Mouse (Mus musculus): Measurements from ENCODE around the gene Hsdl1. TPM values are rescaled to one million over a fixed set of nuclear protein-coding genes. Genes with fewer than 3 reads are reported as not detected.

Gene Hsdl1
- polyA plus RNA-seq, 1 experiment: 38.5 TPM

DNA sequence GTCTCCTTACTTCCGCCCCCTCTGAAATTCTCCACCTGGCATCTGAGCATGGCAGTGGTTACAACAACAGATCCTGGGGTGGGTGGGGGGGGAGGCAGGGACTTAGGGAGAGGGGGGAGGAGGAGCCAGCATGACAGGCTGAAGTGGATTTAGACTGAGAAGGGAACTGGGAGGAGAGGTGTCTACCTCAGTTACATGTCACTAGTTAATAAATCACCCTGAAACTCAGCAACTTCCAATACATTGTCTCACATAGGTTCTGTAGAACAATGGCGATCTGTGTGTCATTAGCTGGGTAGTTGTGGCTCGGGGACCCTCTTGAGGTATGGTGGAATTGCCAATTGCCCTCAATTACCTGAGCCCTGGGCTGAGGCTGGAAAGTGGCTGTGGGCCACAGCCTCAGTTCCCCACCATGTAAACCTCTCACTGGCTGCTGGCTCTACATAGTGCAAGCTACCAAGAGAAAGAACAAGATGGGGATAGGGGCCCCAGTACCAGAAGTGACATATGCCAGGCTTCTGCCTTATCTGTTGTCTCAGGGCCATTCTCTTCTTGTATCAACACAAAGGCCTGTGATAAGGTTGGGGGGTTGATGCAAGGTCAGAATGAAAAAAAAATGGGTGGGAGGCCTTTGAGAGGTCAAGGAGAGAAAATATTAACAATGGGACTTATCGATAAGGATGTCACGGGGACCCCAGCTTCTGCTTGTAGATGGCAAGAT is 5.6 kb upstream of the Hsdl1 start:
- DNase-seq (ENCODE audit: extremely low spot score in 1 of 2, low spot score in 1 of 2): no peak

DNA sequence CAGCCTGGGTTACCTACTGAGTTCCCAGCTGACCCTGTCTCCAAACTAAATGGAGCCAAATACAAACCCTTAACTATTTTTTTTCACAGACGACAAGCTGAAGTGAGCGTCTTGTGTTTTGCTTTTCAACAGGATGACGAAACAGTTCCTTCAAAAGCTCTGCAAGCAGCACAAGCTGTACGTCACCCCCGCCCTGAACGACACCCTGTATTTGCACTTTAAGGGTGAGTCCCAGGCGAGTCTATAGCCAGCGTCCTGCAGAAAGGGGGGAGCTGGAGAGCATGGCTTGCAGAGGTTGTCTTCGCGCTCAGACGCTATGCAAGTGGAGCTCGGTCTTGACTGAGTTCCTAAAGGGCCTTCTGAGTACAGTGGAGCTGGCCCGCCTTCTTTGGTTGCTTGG is 4.1 kb upstream of the Hsdl1 start:
- no peak for DNase-seq (ENCODE audit: extremely low spot score in 1 of 2, low spot score in 1 of 2)

DNA sequence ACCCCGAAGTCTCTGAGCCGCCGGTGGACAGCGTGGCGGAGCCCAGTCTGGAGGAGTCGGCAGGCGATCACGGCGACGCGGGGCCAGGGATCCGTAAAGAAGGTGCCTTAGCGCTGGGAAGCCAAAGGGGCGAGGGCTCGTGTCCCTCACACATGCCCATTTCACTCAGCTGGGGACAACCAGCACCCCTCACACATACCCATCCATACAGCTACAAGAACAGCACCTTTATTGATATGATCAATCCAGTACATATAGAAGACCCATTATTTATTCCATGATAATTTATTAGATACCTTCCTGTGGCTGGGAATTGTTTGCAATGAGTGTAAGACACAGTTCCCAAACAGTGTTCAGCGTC is 363 bp upstream of the Hsdl1 start:
- no peak for DNase-seq (ENCODE audit: extremely low spot score in 1 of 2, low spot score in 1 of 2)

DNA sequence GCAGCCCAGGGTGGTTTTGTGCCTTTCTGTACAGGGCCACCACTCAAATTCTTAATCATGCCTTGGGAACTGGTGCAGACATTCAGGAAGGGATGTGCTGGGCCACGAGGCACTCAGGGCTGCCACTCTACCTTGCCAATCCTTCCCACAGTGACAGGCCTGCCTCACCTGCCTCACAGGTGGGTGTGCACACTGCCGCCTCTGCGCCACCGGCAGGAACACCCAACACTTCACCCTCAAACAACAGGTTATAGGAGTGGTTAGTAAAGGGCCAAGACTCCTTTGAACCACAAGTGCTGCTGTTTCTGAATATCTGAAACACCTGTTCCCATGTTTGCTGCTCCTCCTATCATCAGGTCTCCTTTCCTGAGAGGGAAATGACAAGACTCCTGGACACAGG is 2.6 kb downstream of the Hsdl1 start:
- DNase-seq (ENCODE audit: extremely low spot score in 1 of 2, low spot score in 1 of 2): no peak

DNA sequence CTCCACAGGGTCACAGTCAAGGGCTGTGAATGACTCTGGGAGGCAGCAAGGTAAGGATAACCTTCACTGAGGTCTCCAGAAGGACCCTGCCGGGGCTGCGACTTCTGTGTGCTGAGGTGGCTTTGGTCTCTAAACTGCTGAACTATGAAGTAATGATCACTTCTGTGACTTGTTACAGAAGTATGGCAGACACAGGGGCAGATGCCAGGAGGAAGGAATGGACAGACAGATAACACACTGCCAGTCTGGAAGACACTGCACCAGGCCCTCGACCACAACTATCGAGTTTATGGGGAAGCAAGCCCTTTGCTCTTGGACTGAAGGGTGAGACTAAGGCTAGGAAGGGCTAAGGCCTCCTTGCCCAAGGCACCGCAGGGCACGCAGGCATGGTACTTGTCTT is 3.8 kb downstream of the Hsdl1 start:
- DNase-seq (ENCODE audit: extremely low spot score in 1 of 2, low spot score in 1 of 2): no peak

DNA sequence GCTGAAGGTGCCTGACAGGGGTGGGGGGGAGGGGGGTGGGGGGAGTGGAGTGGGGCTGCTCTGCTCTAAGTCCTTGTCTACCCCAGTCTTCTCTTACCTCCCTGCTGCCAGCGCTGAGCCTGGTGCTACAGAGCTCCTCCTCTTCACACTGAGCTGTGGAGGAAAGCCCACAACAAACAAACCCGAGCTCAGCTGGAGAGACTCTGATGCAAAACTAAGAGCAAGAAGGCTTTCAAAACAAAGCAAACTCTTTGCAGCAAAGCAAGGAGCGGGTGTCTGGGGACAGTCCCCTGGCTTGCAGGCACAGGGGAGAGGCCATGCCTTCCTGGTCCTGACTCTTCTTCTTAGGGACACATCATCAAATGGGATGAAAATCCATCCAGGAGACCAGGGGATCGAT is 5.1 kb downstream of the Hsdl1 start:
- DNase-seq (ENCODE audit: extremely low spot score in 1 of 2, low spot score in 1 of 2): no peak

DNA sequence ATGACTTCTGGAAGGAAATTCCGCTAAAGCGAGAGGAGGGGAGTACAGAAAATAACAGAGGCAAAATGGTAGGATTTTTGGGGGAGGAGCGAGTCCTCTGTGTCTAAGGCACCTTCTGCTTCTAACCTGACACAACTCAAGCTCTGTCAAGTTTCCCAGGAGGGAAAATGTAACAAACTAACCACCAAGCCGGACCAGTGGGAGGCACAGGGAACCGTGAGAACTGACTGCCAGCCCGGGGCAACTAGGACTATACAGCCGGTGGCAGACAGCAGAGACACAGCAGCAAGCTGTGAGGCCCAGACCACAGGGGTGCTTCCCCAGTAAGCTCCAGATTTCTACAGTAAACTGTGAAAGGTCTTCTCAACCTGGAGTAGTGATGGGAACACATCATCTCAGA is 6.0 kb downstream of the Hsdl1 start:
- no peak for DNase-seq (ENCODE audit: extremely low spot score in 1 of 2, low spot score in 1 of 2)

DNA sequence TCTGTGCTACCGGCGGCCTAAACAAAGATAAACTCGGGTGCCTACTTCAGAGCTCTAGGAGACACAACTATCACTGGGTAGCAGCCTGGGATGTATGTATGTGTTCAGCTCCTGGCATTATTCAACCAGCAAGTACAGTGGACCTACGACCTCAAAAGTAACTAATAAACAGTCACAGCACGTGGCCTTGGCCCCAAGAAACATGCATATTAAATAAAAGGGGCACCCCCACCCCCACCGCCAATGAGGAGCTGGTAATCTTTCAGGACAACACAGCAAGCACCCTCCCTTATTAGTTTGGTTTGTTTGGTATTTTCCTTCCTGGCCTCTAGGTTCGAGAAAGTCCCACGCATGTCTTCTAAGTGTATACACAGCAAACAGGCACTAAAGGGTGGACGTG is 6.7 kb downstream of the Hsdl1 start:
- no peak for DNase-seq (ENCODE audit: extremely low spot score in 1 of 2, low spot score in 1 of 2)

DNA sequence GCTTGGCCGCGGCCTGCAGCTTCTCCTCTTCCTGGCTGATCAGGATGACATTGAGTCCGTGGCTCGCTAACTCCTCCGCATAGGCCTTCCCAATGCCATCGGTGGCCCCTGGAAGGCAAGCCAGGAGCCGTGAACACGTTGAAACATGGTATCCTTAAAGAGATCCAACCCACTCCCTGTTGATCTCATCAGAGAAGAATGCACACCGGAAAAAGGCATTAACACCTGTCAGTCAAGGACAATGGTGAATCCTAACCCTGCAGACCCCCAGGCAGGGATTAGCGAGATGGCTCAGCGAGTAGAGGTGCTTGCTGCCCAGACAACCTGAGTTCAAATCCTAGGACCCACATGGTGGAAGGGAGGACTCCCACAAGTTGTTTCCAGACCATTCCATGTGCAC is 8.6 kb downstream of the Hsdl1 start:
- no peak for DNase-seq (ENCODE audit: extremely low spot score in 1 of 2, low spot score in 1 of 2)

DNA sequence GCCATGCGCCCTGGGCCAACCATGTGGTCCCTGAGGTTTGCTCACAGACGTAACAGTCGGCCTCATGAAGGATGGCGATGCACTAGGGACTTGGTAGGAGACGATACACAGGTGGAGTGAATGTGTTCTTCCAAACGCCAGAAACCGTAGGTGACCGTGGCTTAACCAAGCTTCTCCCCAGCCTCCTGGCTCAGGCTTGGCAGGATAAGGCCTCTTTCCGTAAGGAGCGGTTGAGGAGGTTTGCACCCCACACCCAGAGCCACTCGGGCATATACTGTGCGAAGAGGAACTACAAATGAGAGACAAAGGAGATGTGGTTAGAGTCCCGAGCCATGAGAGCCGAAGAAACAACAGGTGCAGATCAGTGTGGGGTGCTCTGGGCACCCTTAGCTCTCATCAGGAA is 11.1 kb downstream of the Hsdl1 start:
- no peak for DNase-seq (ENCODE audit: extremely low spot score in 1 of 2, low spot score in 1 of 2)

DNA sequence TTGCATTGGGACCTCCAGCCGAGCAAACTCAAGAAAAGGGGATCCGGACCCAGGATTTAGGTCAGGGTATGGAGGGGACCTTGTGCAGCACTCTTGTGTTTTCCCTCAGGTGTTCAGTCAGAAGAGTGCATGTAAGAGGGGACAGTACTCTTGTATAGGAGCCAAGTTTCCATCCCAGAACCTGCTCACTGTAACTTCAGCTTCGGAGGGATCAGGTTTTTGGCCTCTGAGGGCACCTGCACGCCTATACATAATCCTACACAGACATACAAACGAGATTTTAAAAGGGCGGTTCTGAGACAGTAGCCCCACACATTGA is 15.6 kb downstream of the Hsdl1 start:
- no peak for DNase-seq (ENCODE audit: extremely low spot score in 1 of 2, low spot score in 1 of 2)

DNA sequence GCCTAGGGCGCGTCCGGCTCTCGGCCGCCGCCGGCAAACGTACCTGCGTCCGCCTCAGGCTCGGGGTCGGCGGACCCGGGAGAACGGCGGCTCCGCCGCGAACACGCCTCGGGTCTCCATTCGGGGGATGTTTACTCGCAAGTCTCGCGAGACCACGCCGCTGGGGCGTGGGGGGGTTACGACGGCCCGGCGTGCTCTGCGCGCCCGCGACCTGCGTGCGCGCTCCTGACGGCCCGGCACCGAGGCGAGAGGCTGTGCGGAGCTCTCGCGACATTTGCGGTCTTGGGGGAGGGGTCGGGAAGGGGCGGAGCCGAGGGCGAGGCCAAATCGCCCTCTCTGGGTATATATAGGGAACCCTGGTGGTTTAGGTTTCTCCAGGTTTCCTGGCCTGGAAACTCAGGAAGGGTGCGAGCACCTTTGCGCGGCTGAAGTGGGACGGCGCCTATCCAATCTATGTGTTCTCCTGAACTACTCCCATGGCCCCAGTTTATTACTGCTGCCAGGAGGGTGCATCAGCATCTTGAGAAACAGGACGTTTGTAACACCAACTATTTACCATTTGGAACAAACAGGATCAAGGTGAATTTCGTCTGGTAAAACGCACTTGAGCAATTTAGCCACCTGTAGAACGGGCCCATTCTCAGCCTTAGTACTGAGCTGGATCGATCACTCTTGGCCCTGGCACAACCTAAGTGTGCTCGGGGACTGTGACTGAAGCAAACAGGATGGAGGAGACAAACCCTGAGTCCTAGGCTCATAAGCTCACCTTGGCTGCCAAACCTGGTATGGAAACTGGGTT is 16.2 kb downstream of the Hsdl1 start, which contains the start of gene Mbtps1:
Mbtps1 (minus strand) TSS at position 133 of the 799 bp plus-strand sequence.
- peak; percentile 94 to 96 for DNase-seq (ENCODE audit: extremely low spot score in 1 of 2, low spot score in 1 of 2)

DNA sequence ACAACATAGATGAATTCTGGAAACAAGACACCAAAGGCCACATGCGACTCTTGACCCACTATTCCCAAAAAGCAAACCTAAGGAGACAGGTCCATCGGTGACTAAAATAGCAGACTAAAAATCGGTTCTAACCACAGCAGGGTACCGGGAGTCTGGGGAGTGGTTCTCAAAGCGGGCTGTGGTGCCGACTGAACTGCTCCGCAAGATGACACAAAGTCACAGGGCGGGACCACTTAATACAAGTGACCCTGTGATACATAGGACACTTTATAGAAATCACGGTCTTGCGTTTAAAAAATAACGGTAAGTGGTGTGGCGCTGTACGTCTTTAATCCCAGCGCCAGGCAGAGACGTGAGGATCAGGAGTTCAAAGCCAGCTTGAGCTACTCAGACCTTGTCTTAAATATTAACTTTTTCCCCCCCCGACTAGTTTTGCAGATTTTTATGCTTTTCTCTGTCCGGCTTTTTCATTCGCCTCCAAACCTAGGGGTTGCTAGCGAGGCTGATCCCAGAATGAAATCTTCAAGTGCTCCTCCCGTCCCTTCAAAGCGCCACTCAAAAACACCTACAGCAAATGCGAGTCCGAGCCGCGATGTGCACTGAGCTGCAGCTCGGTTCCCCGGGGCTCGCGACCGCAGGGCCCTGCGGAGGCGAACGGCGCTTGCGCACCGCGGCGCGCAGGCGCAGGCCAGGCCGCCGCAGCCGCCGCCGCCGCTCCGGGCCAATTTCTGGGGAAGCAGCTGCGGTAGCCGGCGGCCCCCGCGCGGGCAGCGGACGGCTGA is 17.0 kb downstream of the Hsdl1 start:
- peak in 1 of 2 experiments; percentile 63 for DNase-seq (ENCODE audit: extremely low spot score in 1 of 2, low spot score in 1 of 2)

DNA sequence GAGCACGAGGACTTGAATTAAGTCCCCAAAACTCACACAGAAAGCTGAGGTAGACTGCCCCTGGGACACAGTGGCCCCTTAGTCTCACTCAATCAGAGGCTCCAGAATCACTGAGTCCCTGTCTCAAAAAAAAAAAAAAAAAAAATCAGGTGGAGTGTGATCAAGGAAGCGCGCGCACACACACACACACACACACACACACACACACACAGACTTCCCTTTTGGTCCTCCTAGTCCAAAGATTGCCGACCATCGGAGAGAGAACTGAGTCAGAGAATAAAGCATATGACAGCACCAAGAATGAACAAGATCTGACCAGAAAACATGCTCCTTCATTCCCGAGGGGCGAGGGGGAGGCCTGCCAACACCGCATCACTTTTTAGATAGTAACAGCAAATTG is 17.9 kb downstream of the Hsdl1 start:
- no peak for DNase-seq (ENCODE audit: extremely low spot score in 1 of 2, low spot score in 1 of 2)

DNA sequence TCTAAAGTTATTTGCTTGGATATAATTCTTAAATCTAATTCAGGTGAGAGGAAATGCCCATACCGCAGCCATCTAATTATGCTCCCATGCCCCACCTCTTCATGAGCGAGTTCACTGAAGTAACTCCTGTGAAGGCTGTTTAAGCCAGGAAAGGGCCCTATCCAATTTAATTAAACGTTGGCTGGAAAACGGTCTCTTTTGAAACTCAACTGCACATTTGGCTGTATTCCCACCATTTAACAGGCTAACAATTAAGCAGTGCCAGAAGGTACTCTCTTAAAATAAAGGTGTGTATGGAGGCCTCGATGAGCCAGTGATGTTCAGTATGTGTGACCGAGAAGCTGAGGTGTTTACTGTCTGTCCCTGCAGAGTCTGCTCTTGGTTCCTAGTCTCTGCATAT is 19.1 kb downstream of the Hsdl1 start:
- no peak for DNase-seq (ENCODE audit: extremely low spot score in 1 of 2, low spot score in 1 of 2)

DNA sequence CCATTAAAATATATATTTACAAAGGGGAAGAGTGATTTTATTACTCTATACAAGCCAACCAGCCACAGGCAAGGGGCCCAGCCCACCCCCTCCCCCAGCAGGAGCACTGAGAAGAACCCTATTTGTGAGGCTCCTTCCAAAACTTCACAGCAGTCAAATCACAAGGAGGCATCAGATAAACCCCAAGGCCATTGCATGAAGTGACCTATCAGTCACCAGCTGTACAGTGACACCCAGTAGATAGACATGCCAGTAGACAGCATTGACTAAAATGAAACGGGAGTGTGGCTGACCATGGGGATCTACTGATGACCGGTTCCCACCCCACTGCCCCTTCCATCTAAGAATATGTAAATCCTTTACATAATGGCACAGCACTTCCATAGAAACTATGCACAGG is 22.0 kb downstream of the Hsdl1 start:
- no peak for DNase-seq (ENCODE audit: extremely low spot score in 1 of 2, low spot score in 1 of 2)

DNA sequence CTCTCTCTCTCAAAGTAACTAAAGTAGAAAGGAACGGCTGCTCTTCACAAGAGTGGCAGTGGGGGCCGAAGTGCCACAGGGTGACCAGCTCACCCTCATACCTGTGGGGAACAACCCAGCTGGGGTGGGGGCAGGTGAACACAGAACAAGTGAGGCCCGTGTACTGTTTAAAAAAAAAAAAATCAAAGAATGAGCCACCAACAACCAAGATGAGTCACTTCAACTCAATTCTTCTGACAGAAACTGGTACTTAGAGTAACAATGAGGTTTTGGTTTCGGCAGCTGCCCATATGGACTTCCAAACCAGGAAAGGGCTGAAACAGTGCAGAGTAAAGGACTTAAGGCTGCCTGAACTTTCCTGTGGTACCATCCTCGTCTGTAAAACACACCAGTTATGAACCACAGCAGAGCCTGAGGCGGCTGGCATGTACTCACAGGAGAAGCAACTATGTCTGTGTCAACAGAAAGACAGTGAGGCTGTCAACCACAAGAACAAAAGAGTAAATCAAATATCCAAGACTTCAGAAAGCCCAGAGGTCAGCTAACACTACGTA is 26.3 kb downstream of the Hsdl1 start:
- no peak for DNase-seq (ENCODE audit: extremely low spot score in 1 of 2, low spot score in 1 of 2)

DNA sequence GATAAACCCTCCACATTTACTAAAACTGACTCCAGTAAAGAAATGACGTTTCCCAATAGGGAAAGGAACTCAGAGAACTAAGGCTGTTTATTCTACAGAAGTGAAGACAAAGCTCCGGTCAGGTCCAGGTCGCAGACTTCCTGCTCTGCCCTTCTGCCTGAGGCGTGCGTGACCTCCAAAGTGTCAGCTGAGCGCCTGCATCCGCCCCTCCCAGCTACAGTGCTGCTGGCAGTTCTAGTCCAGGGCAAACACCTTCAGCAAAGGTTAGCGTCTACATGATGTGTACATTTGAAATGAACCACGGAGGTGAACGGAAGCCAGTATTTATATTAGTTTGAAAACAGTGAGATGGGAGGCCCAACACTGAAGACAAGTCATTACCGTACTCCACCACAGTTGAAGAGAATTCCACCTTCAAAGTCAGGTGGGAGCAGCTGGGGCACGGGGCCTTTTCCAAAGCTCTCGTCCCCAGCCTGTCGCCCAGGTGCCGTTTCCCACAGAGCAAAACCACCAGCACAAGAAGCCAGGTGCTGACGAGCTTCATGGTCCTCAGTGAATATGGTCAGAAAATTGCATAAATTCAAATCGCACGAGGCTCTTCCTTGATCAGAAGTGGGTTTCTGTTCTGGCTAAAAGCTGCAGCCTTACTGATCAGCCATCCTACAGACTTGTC is 27.8 kb downstream of the Hsdl1 start:
- no peak for DNase-seq (ENCODE audit: extremely low spot score in 1 of 2, low spot score in 1 of 2)

DNA sequence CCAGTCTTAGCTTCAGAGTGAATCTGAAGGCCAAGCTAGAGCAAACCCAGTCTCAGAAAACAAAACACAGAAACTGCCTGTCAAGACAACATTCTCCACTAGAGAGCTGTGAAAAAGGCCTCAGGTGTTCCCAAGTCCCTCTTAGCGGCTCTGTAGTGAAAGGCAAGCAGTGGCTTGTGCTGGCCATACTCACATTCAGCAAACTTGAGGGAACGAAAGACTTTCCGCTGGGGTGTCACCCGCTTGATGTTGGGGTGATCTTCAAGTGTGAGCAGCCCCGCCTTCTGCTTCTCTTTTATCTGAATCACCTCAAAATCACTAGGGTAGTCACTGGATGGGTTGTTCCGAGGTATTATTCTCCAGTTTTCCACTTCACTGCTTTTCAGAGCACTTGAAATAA is 29.2 kb downstream of the Hsdl1 start:
- DNase-seq (ENCODE audit: extremely low spot score in 1 of 2, low spot score in 1 of 2): no peak

DNA sequence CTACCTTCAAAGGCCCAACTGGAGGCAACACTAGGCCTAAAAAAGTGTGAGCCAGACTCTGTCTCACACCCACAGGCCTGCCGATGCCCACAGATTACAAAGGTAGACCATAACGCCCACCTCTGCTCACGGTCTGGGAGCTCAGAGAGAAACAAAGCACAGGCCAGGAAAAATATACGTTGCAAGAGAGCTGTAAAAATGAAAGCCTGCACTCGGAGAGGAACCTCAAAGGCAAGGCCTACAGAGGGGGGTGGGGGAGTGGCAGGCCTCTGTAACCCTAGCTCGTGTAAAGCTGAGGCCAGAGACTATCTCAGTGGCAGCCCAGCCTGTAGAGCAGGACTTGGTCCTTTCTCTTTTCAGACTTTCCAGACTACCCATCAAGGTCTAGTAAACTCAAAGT is 29.8 kb downstream of the Hsdl1 start:
- no peak for DNase-seq (ENCODE audit: extremely low spot score in 1 of 2, low spot score in 1 of 2)

DNA sequence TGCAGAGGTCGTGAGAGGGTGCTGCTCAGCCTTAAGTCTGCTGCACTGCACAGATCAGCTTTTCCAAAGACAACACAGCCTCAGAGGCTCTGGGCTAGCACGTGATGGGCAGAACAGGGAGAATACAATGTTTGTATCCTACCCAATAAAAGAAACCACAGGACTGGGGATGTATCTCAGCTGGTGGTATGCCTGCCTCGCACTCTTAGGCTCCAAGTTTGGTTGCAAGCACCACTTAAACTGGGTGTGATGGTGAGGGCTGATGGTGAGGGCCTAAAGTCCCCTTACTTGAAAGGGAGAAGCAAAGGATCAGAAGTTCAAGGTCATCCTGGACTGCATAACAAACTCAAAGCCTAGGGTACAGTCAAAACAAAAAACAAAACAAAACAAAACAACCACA is 30.4 kb downstream of the Hsdl1 start:
- DNase-seq (ENCODE audit: extremely low spot score in 1 of 2, low spot score in 1 of 2): no peak

Measured in frontal cortex, adult 2 months (tissue).